Mouse (Mus musculus) testis, adult 2 months (tissue): ENCODE measurements around the gene Vwa8.

ENCODE experiments used
- CTCF ChIP-seq: fragments of 200-500 bp; IDR thresholded peaks from 2 replicates; pipeline ENCODE4 v1.5.1; 2012; ENCODE audit warnings: low read depth, mild to moderate bottlenecking, inconsistent platforms, low read length, moderate library complexity; ENCODE audit not compliant: control insufficient read depth, insufficient read depth, insufficient replicate concordance
- POLR2A ChIP-seq: fragments of 200-500 bp; IDR thresholded peaks from 2 replicates; pipeline ENCODE4 v1.6.1; 2012; ENCODE audit warnings: low read depth, mild to moderate bottlenecking, inconsistent platforms, low read length, moderate library complexity; ENCODE audit not compliant: control insufficient read depth

GRCm38 (mm10) chr14:79157451-79158218 is 308.8 kb downstream of the Vwa8 start:
- TF ChIP-seq CTCF (no peak), POLR2A (no peak)
